Mouse (Mus musculus) thymus, postnatal 4 days (tissue): ENCODE measurements at regions not wholly inside any gene's neighbourhood (a gene's known extent, or its start where the extent isn't known, plus 50 kb on each side); places are given as distances from the start of the nearest gene placed in this dataset.
"Not testable (repeated sequence)": the region's sequence is repeated elsewhere in the genome, so short reads cannot be mapped to it uniquely, and the experiment has no call there.

Experiments
- DNase-seq: peaks from one replicate; pipeline ENCODE4 v3.0.0; 2021

DNA sequence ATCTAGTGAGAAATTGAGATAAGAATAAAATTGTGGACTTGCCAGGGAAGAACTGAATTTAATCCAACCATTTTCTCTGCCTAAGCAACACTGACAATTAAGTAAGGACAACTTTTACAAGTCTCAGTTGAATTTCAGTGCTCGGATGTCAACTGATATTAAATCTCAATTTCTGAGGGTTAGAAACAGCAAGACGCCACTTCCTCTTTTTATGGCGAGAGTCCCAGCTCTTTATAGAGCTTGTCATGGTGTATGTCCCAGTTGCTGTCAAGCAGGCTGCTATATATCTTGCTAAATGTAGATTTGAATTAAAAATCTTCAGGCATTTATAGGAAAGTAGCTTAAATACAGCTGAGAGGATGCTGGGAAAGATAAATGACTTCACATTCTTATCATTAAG, 697.8 kb upstream of the Got2 start:
- no peak for DNase-seq

DNA sequence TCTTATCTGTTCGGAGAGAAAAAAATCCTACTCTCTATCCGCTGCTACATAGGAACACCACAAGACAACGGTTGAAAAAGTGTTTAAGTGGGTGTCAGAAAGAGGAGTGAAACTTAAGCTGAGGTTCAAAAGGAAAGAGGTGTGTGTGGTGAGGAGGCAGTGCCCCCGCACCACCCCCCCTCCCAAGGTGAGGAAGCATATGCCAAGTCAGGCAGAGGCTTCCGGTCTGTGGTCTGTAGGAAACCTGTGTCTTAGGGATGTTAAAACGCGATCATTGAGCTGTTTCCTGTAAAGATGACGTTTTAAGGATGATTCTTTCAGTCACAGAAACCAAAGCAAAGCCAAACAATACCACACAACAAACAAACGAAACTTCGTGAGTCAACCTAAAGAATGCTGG, 664.2 kb upstream of the Got2 start:
- peak; percentile 11 for DNase-seq

DNA sequence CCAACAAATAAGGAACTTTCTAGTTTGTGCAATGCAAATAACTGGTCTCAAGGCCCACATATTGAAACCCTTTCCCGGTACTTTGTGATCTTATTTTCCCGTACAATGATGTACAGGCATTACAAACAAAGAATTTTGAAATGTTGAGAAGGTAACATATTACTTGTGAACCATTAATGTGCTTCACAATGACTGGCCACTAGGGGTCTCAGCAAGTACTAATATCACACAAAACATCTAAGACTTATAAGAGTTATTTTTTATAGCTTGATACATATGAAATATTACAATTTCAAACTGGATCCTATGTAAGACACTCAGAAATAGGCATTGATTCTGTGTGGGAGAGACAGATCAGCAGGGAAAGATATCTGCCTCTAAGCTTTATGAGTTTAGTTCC, 662.1 kb upstream of the Got2 start:
- DNase-seq: no peak

DNA sequence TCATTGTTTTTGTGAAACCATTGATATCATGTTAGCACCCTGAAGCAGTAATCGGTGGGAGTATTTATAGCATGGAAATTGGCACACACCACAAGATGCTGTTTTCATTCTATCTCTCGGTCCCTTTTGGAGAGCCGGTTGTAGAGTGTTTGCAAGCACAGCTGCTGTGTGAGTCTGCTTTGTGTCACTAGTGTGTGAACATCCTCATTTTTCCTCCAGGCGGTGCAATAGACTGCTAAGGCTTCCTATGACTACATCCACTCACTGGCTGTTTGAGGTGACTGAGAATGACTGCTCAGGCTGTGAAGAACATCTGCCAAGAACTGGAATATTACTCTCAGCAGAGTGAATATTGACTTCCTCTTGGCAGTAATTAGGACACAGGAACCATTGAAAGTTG, 660.3 kb upstream of the Got2 start:
- DNase-seq: no peak

DNA sequence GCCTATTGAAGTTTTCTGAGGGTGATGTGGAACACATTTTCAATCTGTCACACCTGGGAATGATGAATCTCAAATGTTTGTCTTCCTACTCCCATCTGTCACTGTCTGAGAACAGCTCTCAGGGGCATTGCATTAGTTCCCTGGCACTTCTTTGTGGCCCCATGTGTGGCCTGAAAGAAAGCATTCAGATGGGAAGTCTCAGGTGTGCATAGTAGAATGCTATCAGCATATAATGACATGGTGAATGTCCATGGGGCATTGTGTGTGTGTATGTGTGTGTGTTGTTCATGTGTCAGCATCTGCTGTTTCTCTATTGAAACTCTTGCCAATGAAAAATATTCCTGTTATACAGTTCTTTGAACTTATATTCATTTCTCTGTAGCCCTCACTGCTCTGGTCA, 659.8 kb upstream of the Got2 start:
- DNase-seq: no peak

DNA sequence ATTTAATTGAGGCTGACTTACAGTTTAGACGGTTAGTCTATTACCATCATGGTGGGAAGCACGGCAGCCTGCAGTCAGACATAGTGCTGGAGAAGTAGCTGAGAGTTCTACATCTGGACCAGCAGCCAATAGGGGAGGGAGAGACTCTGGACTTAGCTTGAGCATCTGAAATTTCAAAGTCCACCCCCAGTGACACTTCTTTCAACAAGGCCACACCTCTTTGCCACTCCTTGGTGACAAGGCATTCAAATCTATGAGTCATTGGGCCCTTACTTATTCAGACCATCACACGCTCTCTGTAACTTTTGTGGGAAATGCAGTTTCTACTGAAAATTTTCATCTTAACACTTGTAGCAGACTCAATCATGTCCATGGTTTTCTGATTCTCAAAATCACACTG, 653.9 kb upstream of the Got2 start:
- DNase-seq: no peak

DNA sequence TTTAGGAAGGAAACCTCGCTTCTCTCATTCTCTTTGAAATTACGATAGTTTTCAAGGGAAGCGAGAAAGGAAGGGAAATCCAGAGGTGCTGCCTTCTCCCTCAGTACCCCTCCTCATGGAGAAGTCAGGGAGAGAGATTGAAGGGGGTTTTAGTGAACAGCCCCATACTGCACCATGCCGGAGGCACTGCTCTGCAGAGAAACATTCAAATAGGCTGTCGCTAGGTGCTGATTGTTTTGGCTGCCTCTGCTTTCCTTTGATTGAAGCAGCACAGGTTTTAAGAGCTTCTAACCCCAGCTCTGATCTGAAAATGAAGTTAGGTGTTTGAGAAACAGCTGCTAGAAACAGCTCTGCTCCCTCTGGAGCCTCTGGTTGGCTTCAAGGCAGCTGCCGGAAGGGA, 610.5 kb upstream of the Got2 start:
- no peak for DNase-seq

DNA sequence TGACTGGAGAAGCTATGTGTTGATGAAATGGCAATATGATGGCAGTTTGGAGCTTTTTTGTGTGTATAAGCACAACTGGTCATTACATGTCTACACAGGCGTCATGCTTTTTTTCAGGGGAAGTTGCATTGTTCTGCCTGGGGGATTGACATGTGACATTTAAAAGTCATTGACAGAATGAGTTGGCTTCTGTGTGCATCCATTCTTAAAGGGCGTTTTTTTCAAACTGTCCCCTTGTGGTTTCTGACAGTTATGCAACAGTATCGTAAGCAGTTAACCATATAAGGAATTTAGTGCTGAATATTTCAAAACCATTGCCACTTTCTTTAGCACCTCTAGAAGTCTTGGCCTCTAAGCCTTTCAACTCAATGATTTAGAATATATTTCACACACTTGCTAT, 607.1 kb upstream of the Got2 start:
- no peak for DNase-seq

DNA sequence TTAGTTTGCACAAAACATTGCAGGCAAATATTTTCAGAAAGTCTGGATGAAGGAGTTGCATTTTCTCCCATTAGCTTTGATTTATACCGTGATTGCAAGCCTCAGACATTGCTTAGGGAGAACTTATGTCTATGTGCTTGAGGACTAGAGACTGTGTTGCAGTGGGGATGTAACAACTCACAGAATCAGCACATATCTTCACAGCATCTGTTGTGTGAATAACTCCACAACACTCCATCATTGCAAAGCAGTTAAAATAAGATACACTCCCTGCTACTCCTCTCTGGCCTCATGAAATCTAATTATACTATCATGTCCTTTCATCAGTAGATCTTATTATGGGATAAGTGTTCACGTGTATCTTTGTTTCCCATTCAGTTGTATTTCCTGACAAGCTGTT, 601.5 kb upstream of the Got2 start:
- no peak for DNase-seq

DNA sequence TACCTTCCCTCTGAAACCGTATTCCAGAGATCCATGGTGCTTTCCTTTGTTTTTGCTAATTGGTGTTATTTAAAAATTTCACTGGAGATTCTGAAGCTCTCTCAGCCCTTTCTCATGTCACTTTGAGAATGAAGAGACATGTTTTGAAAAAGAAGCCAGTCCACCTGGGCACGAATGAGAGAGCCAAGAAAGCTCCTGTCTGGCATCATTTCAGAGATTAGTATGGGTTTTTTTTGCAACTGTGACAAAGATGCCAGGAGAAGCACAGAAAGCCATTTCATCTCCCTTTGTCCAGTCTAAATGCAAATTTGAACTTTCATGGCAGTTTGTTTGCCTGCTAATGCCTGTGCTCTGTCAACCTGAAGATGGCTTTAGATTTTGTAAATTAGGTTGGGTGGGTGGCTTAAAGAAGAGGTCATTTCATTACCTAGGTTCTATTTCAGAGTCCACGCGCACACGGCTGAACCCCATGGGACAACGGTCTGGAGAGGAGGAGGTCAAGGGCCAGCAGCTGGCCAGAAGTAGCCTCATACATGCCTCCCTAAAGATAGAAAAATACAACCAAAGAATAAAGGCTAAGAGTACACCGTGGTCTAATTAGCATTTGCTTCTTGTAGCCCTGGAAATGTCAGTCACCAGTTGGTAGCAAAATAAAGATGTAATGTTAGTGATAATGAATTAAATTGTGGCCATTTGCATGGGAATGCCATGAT, 600.5 kb upstream of the Got2 start:
- no peak for DNase-seq

DNA sequence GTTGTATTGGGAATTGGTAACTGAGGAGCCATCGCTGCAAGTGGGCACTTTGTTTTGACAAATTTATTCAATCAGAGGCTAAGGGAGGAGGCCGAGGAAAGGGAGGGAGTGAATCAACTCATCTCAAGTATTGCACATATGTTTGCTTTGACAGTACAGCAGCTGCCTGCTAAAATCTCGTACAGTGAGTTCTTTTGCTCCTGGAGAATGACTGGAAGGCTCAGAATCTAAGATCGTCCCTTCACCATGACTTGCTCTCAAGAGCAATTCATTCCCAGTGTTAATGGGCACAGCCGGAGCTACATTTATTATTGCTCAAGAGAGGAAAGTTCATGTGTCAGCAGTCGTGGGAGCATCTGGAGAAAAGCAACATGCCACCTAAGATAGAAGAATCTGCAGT, 567.6 kb upstream of the Got2 start:
- DNase-seq: no peak

DNA sequence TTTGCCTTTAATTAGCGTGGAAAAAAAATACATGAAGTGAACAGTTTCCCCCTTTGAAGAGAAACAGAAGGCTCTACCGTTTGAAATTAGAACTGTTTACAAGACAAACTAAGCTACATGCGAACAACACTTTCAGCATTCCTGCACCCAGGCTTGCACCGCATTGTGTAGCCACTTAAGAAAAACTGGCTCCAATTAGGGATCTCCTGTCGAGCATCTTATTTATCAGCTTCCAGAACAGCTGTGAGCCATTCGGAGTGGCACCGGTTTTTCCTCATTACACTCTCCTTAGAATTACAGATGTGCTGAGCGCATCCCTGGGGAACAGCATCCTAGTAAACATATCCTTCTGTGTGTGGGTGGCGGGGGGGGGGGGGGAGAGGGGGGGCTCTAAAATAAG, 567.0 kb upstream of the Got2 start:
- no peak for DNase-seq

DNA sequence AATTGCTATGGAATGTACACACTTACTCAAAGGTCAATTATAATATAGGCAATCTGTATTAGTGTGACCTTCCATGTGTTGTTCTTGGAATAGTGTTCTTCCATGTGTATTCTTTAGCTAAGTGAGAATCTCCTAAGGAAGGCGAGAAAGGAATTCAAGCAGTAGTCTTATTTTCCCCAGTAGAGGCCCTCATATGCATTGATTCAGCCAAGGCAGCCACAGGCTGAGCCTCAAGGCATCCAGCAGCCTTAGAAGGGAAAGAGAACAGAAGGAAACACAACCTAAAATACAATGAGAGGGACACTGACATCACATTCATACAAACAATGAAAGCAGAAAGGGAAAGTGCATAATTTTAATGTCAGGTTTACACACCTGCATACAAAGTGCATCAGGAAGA, 541.4 kb upstream of the Got2 start:
- no peak for DNase-seq

DNA sequence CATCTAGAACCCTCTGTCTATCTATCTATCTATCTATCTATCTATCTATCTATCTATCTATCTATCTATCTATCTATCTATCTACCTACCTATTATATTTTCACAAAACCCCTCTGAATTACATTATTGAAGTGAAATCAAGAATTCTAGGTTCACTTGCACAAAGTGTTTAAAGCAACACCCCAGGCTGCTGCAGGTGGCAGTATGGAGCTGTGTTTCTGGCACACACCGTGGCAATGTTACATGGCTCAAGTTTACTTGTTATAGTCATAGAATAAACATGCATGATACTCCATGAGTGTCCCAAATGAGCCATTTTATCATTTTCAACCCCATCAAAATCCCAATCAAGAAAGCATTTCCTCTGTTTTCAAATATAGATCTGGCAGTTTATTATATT, 538.6 kb upstream of the Got2 start:
- DNase-seq: no peak

DNA sequence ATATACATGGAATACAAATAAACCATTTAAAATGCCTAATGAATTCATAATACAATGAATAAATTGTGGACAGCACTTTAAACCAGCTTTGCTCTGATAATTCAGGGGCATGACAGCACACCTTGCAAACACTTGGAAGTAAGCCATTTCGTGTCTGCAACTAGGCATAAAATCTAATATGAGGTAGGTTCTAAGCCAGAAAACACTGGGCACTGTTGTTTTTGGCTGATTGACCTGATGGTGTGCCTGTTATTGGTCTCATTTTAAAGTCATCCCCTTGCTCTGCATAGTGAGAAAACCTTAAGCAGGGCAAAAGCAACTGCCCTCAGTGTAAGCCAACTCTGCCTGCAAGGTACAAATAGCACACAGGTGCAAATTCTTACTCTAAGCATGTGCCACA, 521.3 kb upstream of the Got2 start:
- DNase-seq: no peak

DNA sequence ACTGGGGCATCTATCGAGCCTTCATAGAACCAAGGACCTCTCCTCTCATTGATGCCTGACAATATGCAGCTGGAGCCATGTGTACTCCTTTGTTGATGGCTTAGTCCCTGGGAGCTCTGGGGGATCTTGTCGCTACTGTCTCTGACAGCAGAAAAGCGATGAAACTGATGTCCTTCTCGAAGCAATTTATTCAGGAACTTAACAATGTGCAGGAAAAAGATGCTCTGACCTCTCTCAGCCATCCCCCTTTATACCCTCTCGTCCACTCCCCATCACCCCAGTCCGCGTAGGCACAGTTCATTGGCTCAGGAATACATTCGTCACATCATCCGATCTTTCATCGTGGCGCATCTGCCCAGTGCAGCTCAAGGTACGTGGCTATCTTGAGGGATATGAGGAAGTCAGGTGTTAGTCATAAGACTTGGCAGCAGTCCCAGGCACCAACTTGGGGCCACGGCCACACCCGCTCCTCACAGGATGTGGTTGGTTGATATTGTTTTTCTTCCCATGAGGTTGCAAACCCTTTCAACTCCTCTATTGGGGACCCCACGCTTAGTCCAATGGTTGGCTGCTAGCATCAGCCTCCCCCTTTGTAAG, 516.3 kb upstream of the Got2 start:
- DNase-seq: no peak

DNA sequence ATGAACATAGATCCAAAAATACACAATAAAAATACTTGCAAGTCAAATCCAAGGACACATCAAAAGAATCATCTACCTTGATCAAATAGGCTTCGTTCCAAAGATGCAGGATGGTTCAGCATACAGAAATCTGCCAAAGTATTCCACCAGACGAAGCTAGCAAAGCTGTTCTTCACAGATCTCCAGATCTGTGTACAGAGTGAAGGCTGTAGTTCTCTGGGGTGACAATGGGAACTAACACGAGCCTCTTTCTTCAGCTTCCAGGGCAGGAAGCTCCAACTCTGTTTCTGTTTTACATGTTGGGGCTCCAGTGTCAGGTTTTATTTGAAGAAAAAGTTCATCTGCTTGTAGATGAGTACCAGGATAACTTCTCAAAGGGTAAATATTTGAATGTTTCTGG, 515.3 kb upstream of the Got2 start:
- no peak for DNase-seq

DNA sequence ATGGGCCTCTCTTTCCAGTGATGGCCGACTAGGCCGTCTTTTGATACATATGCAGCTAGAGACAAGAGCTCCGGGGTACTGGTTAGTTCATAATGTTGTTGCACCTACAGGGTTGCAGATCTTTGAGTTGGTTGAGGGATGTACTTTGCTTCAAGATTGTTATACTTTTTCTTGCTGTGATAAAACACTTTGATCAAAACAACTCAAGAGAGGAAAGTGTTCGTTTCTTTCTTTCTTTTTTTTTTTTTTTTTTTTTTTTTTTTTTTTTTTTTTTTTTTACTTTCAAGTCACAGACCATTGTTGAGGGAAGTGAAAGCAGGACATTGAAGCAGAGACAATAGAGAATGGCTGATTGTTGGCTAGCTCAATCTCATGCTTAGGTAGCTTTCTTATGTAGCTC, 511.0 kb upstream of the Got2 start:
- DNase-seq: not testable (repeated sequence)

DNA sequence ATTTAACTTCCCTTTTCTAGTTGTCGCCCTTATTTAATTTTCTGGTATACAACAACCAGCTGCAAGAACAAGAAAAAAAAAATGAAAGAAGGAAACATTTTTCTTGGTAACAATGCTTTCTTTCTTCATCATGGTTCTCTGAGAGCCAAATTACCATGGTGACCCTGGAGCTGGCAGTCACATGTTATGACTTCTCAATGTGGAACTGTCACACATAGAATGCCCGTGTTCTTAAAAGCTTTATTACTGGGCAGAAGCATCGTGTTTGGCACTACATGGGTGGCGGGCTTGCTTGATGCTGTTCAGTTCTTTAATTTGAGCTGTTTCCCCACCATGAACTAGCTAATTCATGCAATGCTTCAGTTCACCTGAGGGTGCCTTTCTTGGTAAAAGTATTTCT, 504.7 kb upstream of the Got2 start:
- no peak for DNase-seq

DNA sequence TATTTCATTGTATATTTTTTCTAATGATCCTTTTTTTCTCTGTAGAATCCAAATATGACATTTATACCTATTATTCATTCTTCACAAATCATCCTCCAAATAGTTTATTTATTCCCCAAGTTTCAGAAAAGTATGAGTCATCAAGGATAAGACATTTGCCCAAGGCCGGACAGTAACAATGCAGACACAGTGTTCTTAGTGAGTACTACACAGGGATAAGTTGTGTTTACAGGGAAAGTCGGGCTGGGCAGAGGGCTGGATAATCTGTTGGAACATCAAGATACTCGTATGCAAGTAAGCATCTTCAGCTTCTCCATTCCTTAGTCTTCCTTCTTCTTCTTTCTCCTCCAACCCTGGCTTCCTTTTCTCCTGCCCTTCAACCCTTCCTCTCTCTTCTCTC, 500.9 kb upstream of the Got2 start:
- no peak for DNase-seq

DNA sequence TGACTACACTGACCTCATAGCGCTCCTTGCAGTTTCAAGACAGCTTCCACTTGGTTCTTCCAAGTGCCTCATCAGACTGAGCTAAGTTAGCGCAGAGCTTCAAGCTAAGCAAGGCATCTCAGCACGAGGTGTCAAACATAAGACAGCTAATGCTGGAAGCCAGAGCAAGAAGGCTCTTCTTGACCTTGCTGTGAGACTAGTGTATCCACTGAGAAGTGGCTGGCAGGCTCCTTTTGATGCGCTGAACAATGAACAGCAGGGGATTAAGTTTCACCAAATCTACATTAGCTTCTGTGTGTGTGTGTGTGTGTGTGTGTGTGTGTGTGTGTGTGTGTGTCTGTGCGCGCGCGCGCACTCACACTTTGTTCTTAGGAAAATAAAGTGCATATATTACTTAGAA, 482.2 kb upstream of the Got2 start:
- no peak for DNase-seq

DNA sequence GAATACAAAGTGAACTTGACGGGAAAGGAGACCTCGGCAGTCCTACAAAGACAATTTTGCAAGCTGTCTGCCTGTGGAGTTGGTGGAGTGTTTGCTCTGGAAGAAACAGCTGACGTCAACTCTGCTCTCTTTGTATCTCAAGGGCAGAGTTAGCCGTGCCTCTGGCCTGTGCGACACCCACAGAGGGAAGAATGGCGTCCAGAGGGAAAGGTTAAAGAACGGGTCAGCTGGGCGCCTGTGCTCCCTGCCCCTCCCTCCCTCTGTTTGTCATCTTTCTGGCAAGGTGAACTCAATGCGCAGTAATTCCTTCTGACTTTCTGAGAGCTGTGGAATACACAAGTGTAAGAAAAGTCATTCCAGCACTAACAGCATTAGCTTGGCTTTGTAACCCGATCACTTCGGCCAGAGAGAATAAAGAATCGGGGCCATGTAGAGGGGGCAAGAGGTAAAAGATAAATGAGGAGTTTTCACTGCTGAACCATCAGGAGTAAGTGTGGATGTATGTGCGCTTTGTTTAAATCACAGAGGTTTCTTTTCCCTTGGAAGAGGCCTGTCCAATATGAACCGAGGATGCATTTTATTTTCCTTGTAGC, 474.6 kb upstream of the Got2 start:
- no peak for DNase-seq

DNA sequence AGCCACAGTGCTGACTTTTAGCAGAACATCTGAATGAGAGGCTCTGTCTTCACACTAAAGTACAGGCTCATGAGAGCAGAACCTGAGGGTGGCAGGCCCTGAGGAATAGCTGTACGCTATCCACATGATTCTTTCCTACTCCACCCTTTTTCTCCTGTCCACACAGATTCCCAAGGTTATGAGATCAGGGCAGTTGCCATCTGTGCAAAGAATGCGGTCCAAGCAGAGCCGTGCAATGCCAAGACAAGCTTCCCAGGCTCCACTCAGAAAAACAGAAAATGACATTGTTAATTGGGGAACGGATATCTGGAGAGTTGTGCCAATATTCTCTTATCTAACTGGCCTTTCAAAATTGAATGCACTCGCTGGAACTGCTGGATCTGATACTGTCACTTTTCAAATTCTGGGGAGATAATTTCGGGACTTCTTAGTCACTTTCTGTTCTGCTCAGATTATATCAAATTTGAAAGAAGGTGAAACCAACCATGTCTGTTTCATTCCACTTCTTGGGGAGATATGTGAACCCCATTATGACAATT, 462.3 kb upstream of the Got2 start:
- DNase-seq: no peak

DNA sequence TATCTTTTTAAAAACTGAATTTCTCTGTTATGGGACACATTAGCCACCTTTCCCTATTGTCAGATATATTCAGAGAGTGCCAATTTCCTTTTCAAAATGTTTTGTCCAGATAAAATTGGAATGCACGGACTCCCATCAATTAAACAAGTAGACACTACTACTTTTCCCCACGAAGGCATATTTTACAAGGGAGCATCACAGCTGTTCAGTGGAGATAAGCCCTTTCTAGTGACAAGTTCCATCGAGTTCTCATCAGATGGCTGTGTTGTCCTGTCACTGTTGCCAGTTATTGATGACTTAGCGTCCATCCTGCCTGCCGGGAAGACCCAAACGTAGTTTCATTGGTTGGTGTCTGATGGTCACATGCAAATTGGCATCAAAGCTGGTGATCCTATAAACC, 461.2 kb upstream of the Got2 start:
- DNase-seq: no peak

DNA sequence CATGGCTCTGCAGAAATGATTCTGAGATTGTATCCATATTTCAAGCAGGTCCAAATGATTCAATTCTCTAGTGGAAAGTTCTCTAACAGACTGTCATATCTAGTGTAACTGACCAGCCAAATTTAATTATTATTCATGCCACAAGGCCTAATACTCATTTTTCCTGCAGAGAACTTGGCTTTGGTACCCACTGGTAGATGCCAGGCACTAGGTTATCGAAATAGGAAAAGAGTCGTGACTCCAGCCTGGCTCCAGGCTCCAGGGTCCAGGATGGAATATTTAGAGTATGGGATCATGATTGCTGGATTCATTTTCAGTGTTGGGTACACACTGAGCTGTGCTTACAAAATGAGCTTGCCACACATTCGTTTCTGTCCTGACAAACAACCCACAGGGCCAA, 452.4 kb upstream of the Got2 start:
- no peak for DNase-seq
